Mouse (Mus musculus): Measurements from ENCODE around the gene Mcam. TPM values are rescaled to one million over a fixed set of nuclear protein-coding genes. Genes with fewer than 3 reads are reported as not detected.

Gene Mcam
- polyA plus RNA-seq, 1 experiment from 2014 or later, result 72.8 TPM

DNA sequence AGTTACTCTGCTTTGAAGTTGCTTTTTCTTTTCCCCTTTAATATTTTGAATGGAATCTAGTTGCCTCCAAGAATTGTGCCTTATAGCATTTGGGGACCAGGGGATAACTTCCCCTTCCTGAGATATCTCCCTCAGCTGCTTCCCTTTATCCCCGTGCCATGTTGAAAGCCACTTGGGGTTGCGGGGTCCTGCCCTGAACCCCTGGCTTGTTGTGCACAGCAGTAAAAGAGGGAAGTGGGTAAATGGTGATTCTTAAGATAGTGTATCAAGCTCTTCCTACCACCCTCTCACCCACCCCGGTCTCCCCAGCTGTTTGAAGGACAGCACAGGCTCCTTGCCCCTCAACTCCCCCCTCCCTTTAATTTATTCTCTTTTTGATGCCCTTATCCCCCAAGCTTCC lies 39.5 kb upstream of the Mcam start:
- ChIA-PET CTCF (interaction anchor here (0.8 to 3.4 kb wide), 9 partner anchors 10 to 111 kb away, joined by 3 to 24 read pairs (median 5); partner anchors contain the start of gene Usp2), POLR2A (interaction anchor here (1.7 kb wide), 1 partner anchor 28 kb away, joined by 4 read pairs; the partner anchor contains the start of gene Usp2)
- DNase-seq (ENCODE audit: low read depth, low spot score) (no peak), ATAC-seq (no peak)
- TF ChIP-seq CTCF (IDR thresholded peaks at IDR 0.05), result no peak
- H3K27me3 ChIP-seq, result no peaks in the 10 kb centered on the region
- in situ Hi-C loops (cut with MboI; ENCODE audit: low pct_unique_long_range_greater_than_20kb), result no loop called here

DNA sequence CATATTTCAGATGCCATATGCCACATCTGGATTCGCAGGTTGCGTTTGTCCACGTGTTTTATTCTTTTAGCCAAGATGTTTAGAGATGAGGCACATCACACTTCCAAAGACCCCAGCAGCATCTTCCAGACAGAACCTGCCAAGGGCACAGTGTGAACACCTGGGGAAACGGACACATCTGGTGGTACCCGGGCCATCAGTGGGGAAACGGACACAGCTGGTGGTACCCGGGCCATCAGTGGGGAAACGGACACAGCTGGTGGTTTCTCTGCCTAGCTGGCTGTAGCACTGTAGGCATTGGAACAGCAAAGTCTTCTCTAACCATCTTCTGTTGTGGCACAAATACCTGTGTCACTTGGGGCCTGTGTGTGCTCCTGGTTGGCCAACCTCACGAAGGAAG lies 38.5 kb upstream of the Mcam start:
- in situ Hi-C loops (cut with MboI; ENCODE audit: low pct_unique_long_range_greater_than_20kb), result no loop called here
- no peaks in the 10 kb centered on the region for H3K27me3 ChIP-seq
- POLR2A ChIA-PET, result no interaction called here
- no peak for TF ChIP-seq CTCF (IDR thresholded peaks at IDR 0.05)
- ATAC-seq (no peak), DNase-seq (ENCODE audit: low read depth, low spot score) (no peak)
- CTCF ChIA-PET, result interaction anchor here (1.2 to 3.4 kb wide), 5 partner anchors 14 to 112 kb away, joined by 3 to 24 read pairs (median 6); no protein-coding TSS in a partner anchor

DNA sequence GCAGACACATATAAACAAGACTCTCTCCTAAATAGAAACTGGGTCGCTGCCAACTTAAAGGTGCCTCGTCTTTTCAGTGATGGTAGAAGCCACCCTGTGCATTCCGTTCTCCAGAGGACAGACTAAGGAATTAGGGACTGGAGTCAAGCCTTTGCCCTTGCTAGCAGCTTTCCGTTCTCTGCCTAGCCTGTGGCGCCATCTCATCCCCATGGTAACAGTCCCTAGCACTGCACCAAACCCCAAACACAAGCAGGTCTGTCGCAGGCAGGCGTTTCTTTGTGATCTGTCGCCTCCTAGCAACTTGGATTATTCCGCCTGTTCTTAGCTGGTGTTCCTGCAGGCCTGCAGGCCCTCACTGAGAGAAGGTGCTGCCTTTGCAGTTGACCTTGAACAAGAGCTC lies 37.7 kb upstream of the Mcam start:
- ATAC-seq (no peak), DNase-seq (ENCODE audit: low read depth, low spot score) (no peak)
- in situ Hi-C loops (cut with MboI; ENCODE audit: low pct_unique_long_range_greater_than_20kb), result no loop called here
- TF ChIP-seq CTCF (IDR thresholded peaks at IDR 0.05), result no peak
- H3K27me3 ChIP-seq, result no peaks in the 10 kb centered on the region
- ChIA-PET CTCF (interaction anchor here (1.2 to 3.4 kb wide), 4 partner anchors 13 to 39 kb away, joined by 3 to 24 read pairs (median 6); no protein-coding TSS in a partner anchor), POLR2A (no interaction called here)

DNA sequence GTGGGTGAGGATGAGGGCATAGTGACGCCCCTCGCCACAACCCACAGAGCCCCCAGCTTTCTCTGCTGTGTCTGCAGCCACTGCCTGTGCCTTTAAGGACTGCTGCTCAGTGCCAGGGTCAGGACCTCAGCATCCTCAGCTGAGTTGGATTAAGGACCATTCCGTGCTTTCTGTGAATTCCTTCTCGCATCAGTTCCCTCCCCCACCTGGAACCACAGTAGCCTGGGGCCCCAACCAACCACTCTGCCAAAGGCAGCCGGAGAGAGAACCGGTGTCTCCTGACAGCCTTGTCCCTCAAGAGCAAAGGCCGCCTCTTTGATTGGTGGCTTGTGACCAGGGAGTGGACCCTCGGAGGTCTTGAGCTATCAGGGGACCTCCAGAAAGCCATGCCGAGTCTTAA lies 32.8 kb upstream of the Mcam start, which contains the start of gene Mfrp:
Gene Mfrp (plus strand): TSS at position 240 of the 400 bp plus-strand sequence.
- TF ChIP-seq CTCF (IDR thresholded peaks at IDR 0.05), result no peak
- no peaks in the 10 kb centered on the region for H3K27me3 ChIP-seq
- ChIA-PET POLR2A (no interaction called here), CTCF (no interaction called here)
- ATAC-seq, result no peak
- DNase-seq (ENCODE audit: low read depth, low spot score), result no peak
- in situ Hi-C loops (cut with MboI; ENCODE audit: low pct_unique_long_range_greater_than_20kb), result no loop called here

DNA sequence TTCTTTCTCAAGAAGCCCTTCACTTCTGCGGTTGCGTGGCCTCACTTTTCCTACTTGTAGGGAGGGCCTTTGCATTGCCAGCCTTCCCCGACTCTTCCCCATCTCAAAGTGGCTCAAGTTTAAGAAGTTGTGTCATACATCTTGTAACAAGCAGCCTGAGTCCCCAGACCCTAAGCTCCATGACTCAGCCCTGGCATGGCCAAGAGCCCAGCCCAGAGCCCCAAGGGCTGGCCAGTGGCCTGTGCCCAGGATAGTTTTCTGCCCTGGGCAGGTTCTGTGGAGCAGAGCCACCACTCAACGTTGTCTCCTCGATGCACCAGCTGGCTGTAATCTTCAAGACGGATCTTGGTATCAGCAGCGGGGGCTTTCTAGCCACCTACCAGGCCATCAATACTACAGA lies 29.4 kb upstream of the Mcam start:
- ChIA-PET CTCF (interaction anchor here (1.0 kb wide), 1 partner anchor 10 kb away, joined by 4 read pairs; no protein-coding TSS in a partner anchor), POLR2A (no interaction called here)
- no peak for ATAC-seq
- no peak for DNase-seq (ENCODE audit: low read depth, low spot score)
- in situ Hi-C loops (cut with MboI; ENCODE audit: low pct_unique_long_range_greater_than_20kb), result no loop called here
- no peak for TF ChIP-seq CTCF (IDR thresholded peaks at IDR 0.05)
- no peaks in the 10 kb centered on the region for H3K27me3 ChIP-seq

DNA sequence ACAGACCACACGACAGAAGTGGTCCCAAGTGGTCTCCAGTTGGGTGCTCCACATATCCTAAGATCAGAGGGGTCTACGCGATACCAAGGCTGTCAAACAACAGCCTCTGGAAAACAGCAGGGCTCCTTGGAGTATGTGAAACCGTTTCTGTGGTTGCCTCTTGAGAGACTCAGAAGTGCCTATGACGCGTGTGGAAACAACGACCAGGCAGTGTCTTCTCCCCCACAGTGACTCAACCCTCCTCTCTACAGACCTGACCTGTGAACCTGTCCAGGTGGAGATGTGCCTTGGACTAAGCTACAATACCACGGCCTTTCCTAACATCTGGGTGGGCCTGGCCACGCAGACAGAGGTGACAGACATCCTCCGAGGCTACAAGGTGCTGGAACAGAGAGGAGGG lies 28.5 kb upstream of the Mcam start:
- no peaks in the 10 kb centered on the region for H3K27me3 ChIP-seq
- no peak for DNase-seq (ENCODE audit: low read depth, low spot score)
- in situ Hi-C loops (cut with MboI; ENCODE audit: low pct_unique_long_range_greater_than_20kb), result no loop called here
- no peak for TF ChIP-seq CTCF (IDR thresholded peaks at IDR 0.05)
- ATAC-seq, result no peak
- CTCF ChIA-PET, result no interaction called here
- POLR2A ChIA-PET, result interaction anchor here (0.7 to 1.7 kb wide), 2 partner anchors 9 to 27 kb away, joined by 3 to 4 read pairs; no protein-coding TSS in a partner anchor

DNA sequence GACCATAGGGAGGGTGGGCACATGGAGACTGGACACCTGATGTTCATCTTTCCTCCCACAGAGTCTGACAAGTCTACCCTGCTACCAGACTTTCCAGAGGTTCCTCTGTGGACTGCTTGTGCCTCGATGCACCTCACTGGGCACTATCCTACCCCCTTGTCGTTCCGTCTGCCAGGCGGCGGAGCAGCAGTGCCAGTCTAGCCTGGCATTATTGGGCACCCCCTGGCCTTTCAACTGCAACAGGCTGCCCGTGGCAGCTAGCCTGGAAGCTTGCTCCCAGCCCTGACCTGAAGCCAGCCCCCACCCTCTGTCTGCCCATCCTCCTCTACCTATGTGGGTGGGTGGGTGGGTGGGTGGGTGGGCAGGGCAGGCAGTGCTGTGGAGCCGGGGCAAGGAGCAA lies 28.1 kb upstream of the Mcam start:
- DNase-seq (ENCODE audit: low read depth, low spot score) (no peak), ATAC-seq (no peak)
- ChIA-PET CTCF (no interaction called here), POLR2A (interaction anchor here (0.7 to 1.7 kb wide), 2 partner anchors 9 to 28 kb away, joined by 3 to 4 read pairs; no protein-coding TSS in a partner anchor)
- TF ChIP-seq CTCF (IDR thresholded peaks at IDR 0.05), result no peak
- no peaks in the 10 kb centered on the region for H3K27me3 ChIP-seq
- in situ Hi-C loops (cut with MboI; ENCODE audit: low pct_unique_long_range_greater_than_20kb), result no loop called here

DNA sequence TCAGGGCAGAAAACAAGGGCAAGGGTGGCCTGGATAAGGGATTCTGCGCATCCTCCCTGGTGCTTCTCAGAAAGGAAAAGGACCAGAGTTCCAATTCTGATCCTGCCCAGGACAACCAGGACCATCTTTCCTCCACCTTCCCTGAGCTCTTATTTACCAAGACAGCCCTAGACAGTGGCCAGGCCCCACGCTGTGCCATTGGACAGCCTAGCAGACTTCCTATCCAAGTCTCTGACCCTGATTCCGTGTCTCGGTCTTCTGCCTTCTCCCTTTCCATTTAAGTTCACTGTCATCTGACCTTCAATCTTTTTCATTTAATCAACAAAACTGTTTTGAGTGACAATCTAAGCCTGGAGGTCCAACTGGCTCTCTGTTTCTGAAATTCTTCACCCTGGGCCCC lies 27.7 kb upstream of the Mcam start:
- ATAC-seq, result no peak
- in situ Hi-C loops (cut with MboI; ENCODE audit: low pct_unique_long_range_greater_than_20kb), result no loop called here
- ChIA-PET POLR2A (interaction anchor here (0.7 to 1.7 kb wide), 2 partner anchors 9 to 28 kb away, joined by 3 to 4 read pairs; no protein-coding TSS in a partner anchor), CTCF (no interaction called here)
- DNase-seq (ENCODE audit: low read depth, low spot score), result no peak
- H3K27me3 ChIP-seq, result no peaks in the 10 kb centered on the region
- TF ChIP-seq CTCF (IDR thresholded peaks at IDR 0.05), result no peak

DNA sequence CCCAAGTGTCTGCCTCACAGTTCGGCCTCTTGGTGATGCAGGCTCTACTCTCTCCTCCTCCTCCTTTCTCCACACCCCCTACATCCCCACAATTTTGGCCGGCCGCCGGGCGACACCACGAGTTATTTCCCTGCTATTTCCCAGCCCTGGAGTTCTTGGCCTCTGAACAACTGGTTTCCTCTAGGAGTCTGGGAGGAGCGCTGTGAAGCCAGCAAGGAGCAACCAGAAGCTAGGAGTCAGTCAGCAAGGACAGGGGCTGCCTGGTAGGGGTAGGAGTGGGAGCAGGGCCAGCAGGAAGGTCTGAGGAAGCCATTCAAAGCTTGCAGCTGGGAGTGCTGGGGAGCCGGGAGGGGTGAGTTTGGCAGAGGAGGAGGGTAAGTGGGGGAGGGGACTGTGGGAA lies 27.2 kb upstream of the Mcam start, which contains the start of gene C1qtnf5:
Gene C1qtnf5 (plus strand): TSS at position 136 of the 400 bp plus-strand sequence.
- TF ChIP-seq CTCF (IDR thresholded peaks at IDR 0.05), result no peak
- DNase-seq (ENCODE audit: low read depth, low spot score) (no peak), ATAC-seq (no peak)
- H3K27me3 ChIP-seq, result no peaks in the 10 kb centered on the region
- in situ Hi-C loops (cut with MboI; ENCODE audit: low pct_unique_long_range_greater_than_20kb), result no loop called here
- CTCF ChIA-PET, result no interaction called here
- POLR2A ChIA-PET, result interaction anchor here (1.7 kb wide), 1 partner anchor 29 kb away, joined by 3 read pairs; no protein-coding TSS in a partner anchor

DNA sequence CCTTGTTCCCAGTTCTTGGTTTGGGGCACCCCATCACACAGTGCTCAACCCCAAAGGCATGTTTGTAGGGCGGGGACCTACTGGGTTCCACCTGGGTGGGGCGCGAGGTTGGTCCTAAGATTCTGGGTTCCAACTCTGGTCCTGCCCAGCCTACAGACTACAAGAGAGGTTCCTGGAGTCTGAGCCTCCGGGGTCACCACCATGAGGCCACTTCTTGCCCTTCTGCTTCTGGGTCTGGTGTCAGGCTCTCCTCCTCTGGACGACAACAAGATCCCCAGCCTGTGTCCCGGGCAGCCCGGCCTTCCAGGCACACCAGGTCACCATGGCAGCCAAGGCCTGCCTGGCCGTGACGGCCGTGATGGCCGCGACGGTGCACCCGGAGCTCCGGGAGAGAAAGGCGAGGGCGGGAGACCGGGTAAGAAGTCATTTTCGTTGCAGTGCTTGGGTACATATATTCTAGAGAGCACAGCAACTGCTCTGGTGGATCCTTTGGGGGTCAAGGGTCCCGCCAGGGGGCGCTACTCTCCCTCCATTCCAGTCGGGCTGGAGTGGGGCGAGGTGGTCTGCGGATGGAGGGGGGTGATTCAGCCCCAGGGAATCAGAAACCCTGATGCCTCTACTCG lies 26.6 kb upstream of the Mcam start:
- DNase-seq (ENCODE audit: low read depth, low spot score) (no peak), ATAC-seq (no peak)
- in situ Hi-C loops (cut with MboI; ENCODE audit: low pct_unique_long_range_greater_than_20kb), result no loop called here
- TF ChIP-seq CTCF (IDR thresholded peaks at IDR 0.05), result no peak
- H3K27me3 ChIP-seq, result no peaks in the 10 kb centered on the region
- POLR2A ChIA-PET, result interaction anchor here (1.1 to 1.7 kb wide), 2 partner anchors 29 to 126 kb away, joined by 3 read pairs; partner anchors contain the start of gene Cbl
- CTCF ChIA-PET, result no interaction called here

All from Patski (cell line).